Mouse (Mus musculus): Measurements from ENCODE around the gene Kif1bp.

- TF ChIP-seq GATA1 (IDR thresholded peaks at IDR 0.05; ENCODE audit: borderline replicate concordance, low read length) (no peak), FLI1 (IDR thresholded peaks at IDR 0.05; ENCODE audit: low read length) (no peak)
These were observed 4.4 kb upstream of the Kif1bp start for GRCm38 (mm10) chr10:62582701-62583100.
